Mouse (Mus musculus) C2C12 (cell line): Measurements from ENCODE around the gene Plac9a. TPM values are rescaled to one million over a fixed set of nuclear protein-coding genes. Genes with fewer than 3 reads are reported as not detected.
"Not testable (repeated sequence)": the region's sequence is repeated elsewhere in the genome, so short reads cannot be mapped to it uniquely, and the experiment has no call there.

Experiments
- H3K27me3 ChIP-seq: one replicate; pipeline ENCODE4 v1.6.1; 2011; ENCODE audit not compliant: control insufficient read depth, insufficient read depth, insufficient read length
- H3K36me3 ChIP-seq: one replicate; pipeline ENCODE4 v1.6.1; 2011; ENCODE audit not compliant: control insufficient read depth, insufficient read depth
- H3K4me3 ChIP-seq: one replicate; pipeline ENCODE4 v1.5.1; 2011; ENCODE audit warnings: mild to moderate bottlenecking, control low read depth; ENCODE audit not compliant: poor library complexity, insufficient read depth, severe bottlenecking
- H3K79me2 ChIP-seq: one replicate; pipeline ENCODE4 v1.6.1; 2011; ENCODE audit not compliant: control insufficient read depth, insufficient read depth
- H3K79me3 ChIP-seq: one replicate; pipeline ENCODE4 v1.6.1; 2011; ENCODE audit warnings: low read depth, control low read depth
- H3ac ChIP-seq: one replicate; pipeline ENCODE3; 2011; ENCODE audit warnings: low read depth; ENCODE audit not compliant: control insufficient read depth, insufficient read length
- CEBPB ChIP-seq: IDR thresholded peaks from one replicate; pipeline ENCODE4 v1.6.1; 2011; ENCODE audit warnings: low read depth, mild to moderate bottlenecking, control low read depth, moderate library complexity
- CTCF ChIP-seq: IDR thresholded peaks from one replicate; pipeline ENCODE4 v1.5.1; 2011; ENCODE audit not compliant: control insufficient read depth, insufficient read depth, insufficient read length
- FOSL1 ChIP-seq: IDR thresholded peaks from one replicate; pipeline ENCODE4 v1.8.0; 2011; ENCODE audit warnings: mild to moderate bottlenecking, low read length; ENCODE audit not compliant: poor library complexity, insufficient read depth, severe bottlenecking
- MAX ChIP-seq: IDR thresholded peaks from one replicate; pipeline ENCODE4 v1.6.1; 2011; ENCODE audit warnings: mild to moderate bottlenecking, control low read depth
- MYOD1 ChIP-seq: IDR thresholded peaks from one replicate; pipeline ENCODE4 v1.6.1; 2011; ENCODE audit warnings: low read depth; ENCODE audit not compliant: control insufficient read depth, insufficient read length
- MYOG ChIP-seq: IDR thresholded peaks from one replicate; pipeline ENCODE4 v1.6.1; 2011; ENCODE audit not compliant: control insufficient read depth, insufficient read length; ENCODE audit errors: extremely low read depth
- USF1 ChIP-seq: IDR thresholded peaks from one replicate; pipeline ENCODE4 v1.6.1; 2011; ENCODE audit warnings: low read depth, mild to moderate bottlenecking, control low read depth, moderate library complexity
- polyA plus RNA-seq: library from polyadenylated mRNA; unstranded; fragments of >200 nt; fragmentation: generic; extraction: Trizol; gene quantifications from one replicate; pipeline ENCODE4 v1.2.1, GENCODE M21; 2012; ENCODE audit warnings: missing spikeins

Plac9a gene
- polyA plus RNA-seq, 1 experiment: 0.30 TPM

DNA sequence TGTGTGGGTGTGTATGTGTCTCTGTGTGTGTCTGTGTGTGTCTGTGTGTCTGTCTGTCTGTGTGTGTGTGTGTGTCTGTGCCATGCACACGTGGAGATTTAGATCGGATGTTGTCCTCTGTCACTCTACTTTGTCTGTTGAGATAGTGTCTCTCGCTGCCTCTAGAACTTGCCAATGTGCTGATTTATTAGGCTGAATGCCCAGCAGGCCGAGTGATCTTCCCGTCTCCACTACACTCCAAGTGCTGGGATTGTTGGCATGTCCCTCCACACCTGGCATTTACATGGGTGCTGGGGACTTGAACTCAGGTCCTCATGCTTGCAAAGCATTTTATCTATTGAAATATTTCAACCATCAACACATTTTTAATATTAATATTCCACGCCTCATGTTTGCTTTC, 51.7 kb downstream of the Plac9a start:
- Histone ChIP-seq H3K4me3 (no peak overlapping the region), H3ac (no peak overlapping the region), H3K27me3 (no peaks in the 10 kb centered on the region), H3K79me2 (peaks cover 17% of the 10 kb centered on the region), H3K79me3 (peaks cover 2% of the 10 kb centered on the region), H3K36me3 (no peaks in the 10 kb centered on the region)
- TF ChIP-seq FOSL1 (no peak), MAX (no peak), CEBPB (no peak), CTCF (no peak), MYOD1 (no peak), MYOG (no peak), USF1 (no peak)

DNA sequence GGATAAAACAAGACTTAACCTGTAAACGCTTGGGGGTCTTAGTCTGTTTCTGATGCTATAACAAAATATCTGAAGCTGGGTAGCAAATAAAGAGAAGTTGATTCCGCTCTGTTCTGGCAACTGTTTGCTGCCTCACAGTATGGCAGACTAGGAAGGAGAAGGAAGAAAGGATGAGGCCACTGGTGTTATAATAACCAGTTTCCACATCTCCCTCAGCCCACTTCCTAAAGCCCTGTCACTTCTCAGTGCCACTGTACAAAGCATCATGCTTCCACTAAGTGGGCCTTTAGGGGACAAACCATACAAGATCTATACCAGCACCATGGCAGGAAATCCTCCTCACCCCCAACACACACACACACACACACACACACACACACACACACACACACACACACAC, 52.5 kb downstream of the Plac9a start:
- no peak for TF ChIP-seq FOSL1
- no peak for TF ChIP-seq CTCF
- no peak for TF ChIP-seq MAX
- no peaks in the 10 kb centered on the region for H3K27me3 ChIP-seq
- H3ac ChIP-seq: no peak overlapping the region
- H3K36me3 ChIP-seq: no peaks in the 10 kb centered on the region
- H3K79me3 ChIP-seq: peaks cover 2% of the 10 kb centered on the region
- no peak overlapping the region for H3K4me3 ChIP-seq
- peaks cover 18% of the 10 kb centered on the region for H3K79me2 ChIP-seq

DNA sequence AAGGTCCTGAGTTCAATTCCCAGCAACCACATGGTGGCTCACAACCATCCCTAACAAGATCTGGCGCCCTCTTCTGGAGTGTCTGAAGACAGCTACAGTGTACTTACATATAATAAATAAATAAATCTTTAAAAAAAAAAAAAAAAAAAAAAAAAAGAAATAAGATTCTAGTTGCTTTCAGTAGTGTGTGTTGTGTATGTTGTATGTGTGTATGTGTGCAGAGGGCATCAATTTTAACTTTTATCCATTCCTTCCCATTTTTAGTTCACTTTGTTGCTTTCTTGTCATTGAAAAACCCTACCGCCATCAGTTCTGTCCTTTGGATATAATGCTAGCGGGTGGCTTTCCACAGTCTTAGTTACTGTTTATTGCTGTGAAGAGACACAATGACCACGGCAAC, 54.2 kb downstream of the Plac9a start:
- H3K79me3 ChIP-seq, H3K36me3 ChIP-seq, H3K27me3 ChIP-seq, H3K4me3 ChIP-seq, H3ac ChIP-seq: not testable (repeated sequence)
- H3K79me2 ChIP-seq: peaks cover 21% of the 10 kb centered on the region

DNA sequence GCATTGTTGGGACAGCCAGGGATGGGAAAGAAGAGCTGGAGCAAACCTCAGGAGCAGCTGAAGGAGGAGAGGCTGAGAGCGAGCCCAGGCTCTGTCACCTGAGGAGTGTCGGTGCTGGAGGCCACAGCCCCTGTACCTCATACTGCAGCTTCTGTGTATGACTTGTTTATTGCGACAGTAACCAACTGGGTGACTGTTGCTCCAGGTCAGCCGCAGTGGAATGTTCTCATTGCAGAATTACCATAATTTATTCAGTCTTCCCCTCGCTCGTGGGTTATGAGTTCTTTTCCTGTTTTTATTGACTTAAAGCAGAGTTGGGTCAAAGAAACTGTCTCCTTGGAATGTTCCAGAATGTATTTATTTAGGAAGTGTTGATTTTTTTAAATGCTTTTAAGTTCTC, 54.7 kb downstream of the Plac9a start:
- TF ChIP-seq CEBPB: no peak
- TF ChIP-seq MYOG: no peak
- no peak for TF ChIP-seq MAX
- TF ChIP-seq MYOD1: no peak
- no peak for TF ChIP-seq FOSL1
- TF ChIP-seq USF1: no peak
- no peak for TF ChIP-seq CTCF
- no peaks in the 10 kb centered on the region for H3K79me3 ChIP-seq
- H3K4me3 ChIP-seq: no peak overlapping the region
- H3ac ChIP-seq: no peak overlapping the region
- no peaks in the 10 kb centered on the region for H3K36me3 ChIP-seq
- H3K79me2 ChIP-seq: peaks cover 21% of the 10 kb centered on the region
- no peaks in the 10 kb centered on the region for H3K27me3 ChIP-seq

DNA sequence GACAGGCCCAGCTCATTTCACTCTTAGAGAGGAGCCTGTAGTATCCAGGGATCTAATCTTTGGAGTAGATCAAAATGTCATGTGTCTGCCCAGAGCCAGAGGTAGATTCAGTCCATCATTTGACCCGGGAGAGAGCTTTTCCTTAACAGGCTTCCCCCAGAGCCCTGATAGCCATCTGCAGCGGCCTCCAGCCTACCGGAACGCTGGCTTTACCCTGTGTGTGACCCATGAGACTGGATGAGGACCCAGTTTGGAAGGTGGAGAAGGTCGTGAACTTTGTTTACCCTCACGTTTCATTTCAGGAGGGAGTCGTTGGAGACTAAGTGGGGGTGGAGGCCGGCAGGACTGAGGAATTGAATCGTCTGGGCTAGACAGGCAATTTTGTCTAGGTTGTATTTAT, 55.2 kb downstream of the Plac9a start:
- H3K79me3 ChIP-seq: no peaks in the 10 kb centered on the region
- H3K79me2 ChIP-seq: peaks cover 18% of the 10 kb centered on the region
- no peaks in the 10 kb centered on the region for H3K27me3 ChIP-seq
- TF ChIP-seq FOSL1 (no peak), MYOG (no peak), CTCF (no peak), MYOD1 (no peak), MAX (no peak), USF1 (no peak), CEBPB (no peak)
- H3K36me3 ChIP-seq: no peaks in the 10 kb centered on the region
- H3ac ChIP-seq: no peak overlapping the region
- no peak overlapping the region for H3K4me3 ChIP-seq

DNA sequence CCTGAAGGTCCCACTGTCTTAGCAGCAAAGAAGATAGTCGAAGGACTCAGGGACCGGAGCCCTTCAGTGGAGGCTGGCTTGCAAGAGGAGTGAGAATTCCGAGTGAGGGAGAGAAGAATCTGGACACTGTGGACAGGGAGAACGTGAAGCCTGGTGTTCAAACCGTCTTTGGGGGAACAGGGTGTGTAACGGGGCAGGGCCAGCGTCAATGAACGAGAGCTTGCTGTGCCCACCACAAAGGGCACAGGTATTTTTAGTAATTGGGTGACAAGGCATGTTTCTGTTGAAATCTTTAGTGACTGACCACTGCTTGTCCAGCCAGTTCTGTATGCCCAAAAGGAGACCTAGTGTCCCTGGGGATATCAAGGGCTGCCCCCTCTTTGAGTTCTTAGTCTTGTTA, 56.4 kb downstream of the Plac9a start:
- TF ChIP-seq MAX (no peak), USF1 (no peak), CEBPB (no peak), MYOD1 (no peak)
- Histone ChIP-seq H3K36me3 (no peaks in the 10 kb centered on the region), H3K4me3 (no peak overlapping the region), H3K79me2 (peaks cover 17% of the 10 kb centered on the region), H3K27me3 (no peaks in the 10 kb centered on the region), H3K79me3 (no peaks in the 10 kb centered on the region), H3ac (no peak overlapping the region)
